Mouse (Mus musculus) forebrain, embryonic 10.5 days (tissue): ENCODE measurements at regions not wholly inside any gene's neighbourhood (a gene's known extent, or its start where the extent isn't known, plus 50 kb on each side); places are given as distances from the start of the nearest gene placed in this dataset.
A peak's percentile ranks its signal among the peaks of the same experiment; 100 is the strongest.

Experiments used
- DNase-seq: peaks from one replicate; pipeline ENCODE4 v3.0.0-alpha.2; 2017; ENCODE audit warnings: low spot score; ENCODE audit errors: extremely low spot score
- H3K27ac ChIP-seq: fragments of 300-500 bp; sonication (generic); 2 replicates; pipeline ENCODE4 v1.5.1; 2016; ENCODE audit warnings: mild to moderate bottlenecking
- H3K27me3 ChIP-seq: fragments of 300-500 bp; sonication (generic); 2 replicates; pipeline ENCODE4 v1.6.1; 2016; ENCODE audit warnings: mild to moderate bottlenecking; ENCODE audit not compliant: poor library complexity, severe bottlenecking
- H3K36me3 ChIP-seq: fragments of 300-500 bp; sonication (generic); replicated peaks from 2 replicates; pipeline ENCODE4 v1.6.1; 2016; ENCODE audit warnings: mild to moderate bottlenecking, moderate library complexity
- H3K4me1 ChIP-seq: fragments of 300-500 bp; sonication (generic); 2 replicates; pipeline ENCODE4 v1.6.1; 2016
- H3K4me3 ChIP-seq: fragments of 300-500 bp; sonication (generic); 2 replicates; pipeline ENCODE4 v1.5.1; 2016; ENCODE audit warnings: mild to moderate bottlenecking, moderate library complexity
- H3K9me3 ChIP-seq: fragments of 300-500 bp; sonication (generic); 2 replicates; pipeline ENCODE4 v1.6.1; 2016; ENCODE audit warnings: mild to moderate bottlenecking, moderate library complexity
- WGBS: fragments of 180-500 bp; shearing (Covaris S2); methylation state at CpG from one replicate; pipeline ENCODE4 v1.1.7; 2016; 5-methylcytosine and 5-hydroxymethylcytosine counted together

DNA sequence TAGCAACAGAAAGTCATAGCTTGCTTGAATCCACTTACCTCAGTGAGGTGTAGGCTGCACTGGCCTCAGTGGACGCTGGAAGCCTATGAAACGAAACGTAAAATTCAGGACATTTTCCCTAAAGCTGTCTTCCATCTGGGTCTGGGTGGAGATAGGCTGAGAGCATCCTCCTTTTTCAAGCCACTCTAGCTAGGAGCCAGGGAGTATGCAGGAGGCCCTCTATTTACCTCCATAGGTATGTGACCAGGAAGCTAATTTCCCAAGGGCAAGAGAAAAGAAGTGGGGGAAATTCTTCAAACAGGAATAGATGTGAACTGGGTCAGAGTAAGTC is 95.9 kb upstream of the Tmem45b start:
- WGBS = 79% methylated on average over 3 of the region's 3 CpGs

DNA sequence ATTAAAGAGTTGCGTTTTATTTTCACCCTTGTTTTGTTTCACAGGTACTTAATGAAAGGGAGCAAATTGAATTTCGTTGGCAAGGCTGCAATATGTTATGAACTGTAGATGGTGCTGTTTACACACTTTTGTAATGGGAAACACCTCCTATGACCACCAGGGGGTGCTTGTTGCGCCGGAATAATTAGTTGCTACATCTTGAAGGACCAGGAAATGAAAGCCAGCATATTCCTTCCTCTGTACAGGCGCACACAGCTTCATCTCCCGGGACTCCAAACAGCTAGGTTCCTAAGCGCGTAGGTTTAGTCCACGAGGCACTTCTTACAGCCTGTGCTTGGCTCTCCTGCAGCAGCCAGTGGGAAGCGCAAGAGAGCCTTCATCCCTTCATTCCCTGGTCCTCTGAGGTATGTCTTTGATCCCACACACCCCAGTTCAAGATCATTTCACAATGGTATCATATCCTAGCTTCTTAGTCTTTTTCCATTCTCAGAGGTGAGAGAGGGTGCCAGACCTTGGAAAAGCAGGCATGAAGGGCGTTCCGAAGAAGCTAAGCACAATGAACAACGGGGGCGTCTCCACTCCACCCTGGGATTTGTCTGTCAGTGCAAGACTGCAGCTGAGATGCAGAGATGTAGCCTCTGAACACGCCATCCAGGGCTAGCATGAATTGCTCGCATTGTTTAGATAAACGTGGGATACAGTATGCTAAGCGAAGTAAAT is 95.4 kb upstream of the Tmem45b start:
- 36% methylated on average over 18 of the region's 18 CpGs for WGBS
- Histone ChIP-seq H3K27ac (0 out of 2 replicates have a peak overlapping the region, but pooled peaks have one; percentile 13), H3K9me3 (no peaks in the 10 kb centered on the region)

More for the DNA sequence above, 95.9 kb upstream of the Tmem45b start:
- no peak overlapping the region for H3K27ac ChIP-seq
- DNase-seq = no peak
- peaks cover 9% of the 10 kb centered on the region; the same call in 1 of the 2 replicates for H3K4me1 ChIP-seq
- peaks cover 13% of the 10 kb centered on the region; the same call in 1 of the 2 replicates for H3K27me3 ChIP-seq
- no peaks in the 10 kb centered on the region for H3K9me3 ChIP-seq
- no peaks in the 10 kb centered on the region for H3K36me3 ChIP-seq
- H3K4me3 ChIP-seq = no peak overlapping the region

DNA sequence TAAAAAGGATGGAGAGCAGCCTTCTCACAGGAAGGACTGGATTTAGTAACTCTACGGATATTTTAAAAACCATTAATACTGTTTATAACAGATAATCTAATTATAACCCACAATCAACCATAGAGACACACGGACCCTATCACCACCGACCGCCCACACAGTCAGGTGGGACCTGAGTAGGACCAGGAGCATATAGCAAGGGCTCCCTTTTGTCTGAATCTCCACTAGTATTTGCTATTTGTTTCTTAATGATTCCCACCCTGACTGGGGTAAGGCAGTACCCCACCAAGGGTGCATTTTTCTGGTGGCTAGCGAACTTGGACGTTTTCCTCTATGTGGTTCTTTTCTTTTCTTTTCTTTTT is 79.4 kb upstream of the Tmem45b start:
- Histone ChIP-seq H3K9me3 (no peaks in the 10 kb centered on the region), H3K27me3 (no peaks in the 10 kb centered on the region), H3K36me3 (no peaks in the 10 kb centered on the region), H3K4me3 (no peak overlapping the region), H3K4me1 (no peaks in the 10 kb centered on the region), H3K27ac (no peak overlapping the region)
- WGBS = 72% methylated on average over 6 of the region's 6 CpGs
- DNase-seq = peak; percentile 9

More for the DNA sequence above, 95.4 kb upstream of the Tmem45b start:
- DNase-seq = peak; percentile 75
- H3K27me3 ChIP-seq = peaks cover 13% of the 10 kb centered on the region; the same call in 1 of the 2 replicates
- H3K4me3 ChIP-seq = peak overlapping the region; percentile 37
- H3K4me1 ChIP-seq = peaks cover 4% of the 10 kb centered on the region; the same call in 1 of the 2 replicates
- no peaks in the 10 kb centered on the region for H3K36me3 ChIP-seq

DNA sequence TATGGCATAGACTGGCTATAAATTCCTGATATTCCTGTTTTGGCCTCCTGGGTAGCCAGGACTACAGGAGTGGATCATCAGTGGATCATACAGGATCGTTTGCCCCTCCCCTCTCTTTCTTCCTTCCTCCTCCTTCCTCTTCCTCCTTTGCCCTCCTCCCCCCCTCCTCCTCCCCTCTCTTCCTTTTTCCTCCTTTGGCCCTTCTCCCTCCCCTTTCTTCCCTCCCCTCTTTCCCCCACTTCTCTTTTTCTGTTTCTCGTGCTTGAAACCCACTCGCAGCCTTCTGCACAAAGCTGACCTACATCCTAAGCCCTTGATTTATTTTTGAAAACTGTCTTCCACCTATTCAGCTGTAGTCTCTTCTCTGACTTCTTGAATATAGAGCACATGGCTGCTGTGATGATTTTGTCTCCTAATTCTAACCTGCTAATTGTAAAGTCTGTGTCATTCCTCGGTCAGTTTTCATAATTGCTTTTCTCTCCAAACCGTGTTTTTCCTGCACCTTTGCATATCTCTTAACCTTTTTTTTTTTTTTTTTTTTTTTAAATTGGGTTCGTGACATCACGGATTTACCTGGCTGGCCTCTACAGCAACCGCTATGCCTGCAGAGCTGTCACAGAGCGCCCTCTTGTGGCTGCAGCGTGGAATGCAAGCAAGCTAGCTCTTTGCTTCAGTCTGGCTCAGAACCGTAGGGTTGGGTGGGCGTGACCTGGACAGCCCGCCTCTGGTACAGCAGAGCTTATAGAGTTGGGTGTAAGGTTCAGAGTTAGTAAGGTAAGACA is 78.8 kb upstream of the Tmem45b start:
- Histone ChIP-seq H3K27ac (no peak overlapping the region), H3K9me3 (no peaks in the 10 kb centered on the region), H3K4me1 (no peaks in the 10 kb centered on the region), H3K36me3 (no peaks in the 10 kb centered on the region), H3K4me3 (no peak overlapping the region), H3K27me3 (no peaks in the 10 kb centered on the region)
- WGBS = 13% methylated on average over 13 of the region's 13 CpGs
- peak; percentile 86 for DNase-seq

DNA sequence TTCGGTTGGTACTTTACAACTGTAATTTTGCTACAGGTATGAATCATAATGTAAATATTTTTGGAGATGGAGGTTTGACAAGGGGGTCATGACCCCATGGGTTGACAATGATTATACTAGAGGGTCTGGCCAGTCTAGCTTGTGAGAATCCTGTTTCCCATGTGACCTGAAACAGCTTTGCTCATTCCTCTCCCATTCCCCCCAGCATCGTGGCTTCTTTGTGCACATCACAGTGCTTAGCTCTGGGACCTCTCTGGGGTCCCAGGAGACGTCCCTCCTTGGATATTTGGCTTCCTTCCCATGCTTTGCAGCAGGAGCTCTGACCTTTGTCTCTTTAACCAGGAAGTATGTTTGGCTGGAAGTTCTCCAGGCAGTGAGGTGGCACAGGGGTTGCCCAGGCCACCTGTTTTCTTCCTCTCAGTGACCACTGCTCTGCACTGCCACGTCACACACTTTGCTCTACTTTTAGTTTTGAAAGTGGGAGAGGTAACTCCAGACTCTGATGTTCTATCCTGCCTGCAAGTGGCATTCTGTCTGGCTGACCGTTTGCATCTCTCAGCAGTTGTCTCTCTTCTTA is 77.4 kb upstream of the Tmem45b start:
- DNase-seq = peak; percentile 8
- no peak overlapping the region for H3K27ac ChIP-seq
- no peaks in the 10 kb centered on the region for H3K4me1 ChIP-seq
- no peak overlapping the region for H3K4me3 ChIP-seq
- H3K27me3 ChIP-seq = no peaks in the 10 kb centered on the region
- no peaks in the 10 kb centered on the region for H3K9me3 ChIP-seq
- H3K36me3 ChIP-seq = no peaks in the 10 kb centered on the region
- WGBS = 74% methylated on average over 5 of the region's 5 CpGs

DNA sequence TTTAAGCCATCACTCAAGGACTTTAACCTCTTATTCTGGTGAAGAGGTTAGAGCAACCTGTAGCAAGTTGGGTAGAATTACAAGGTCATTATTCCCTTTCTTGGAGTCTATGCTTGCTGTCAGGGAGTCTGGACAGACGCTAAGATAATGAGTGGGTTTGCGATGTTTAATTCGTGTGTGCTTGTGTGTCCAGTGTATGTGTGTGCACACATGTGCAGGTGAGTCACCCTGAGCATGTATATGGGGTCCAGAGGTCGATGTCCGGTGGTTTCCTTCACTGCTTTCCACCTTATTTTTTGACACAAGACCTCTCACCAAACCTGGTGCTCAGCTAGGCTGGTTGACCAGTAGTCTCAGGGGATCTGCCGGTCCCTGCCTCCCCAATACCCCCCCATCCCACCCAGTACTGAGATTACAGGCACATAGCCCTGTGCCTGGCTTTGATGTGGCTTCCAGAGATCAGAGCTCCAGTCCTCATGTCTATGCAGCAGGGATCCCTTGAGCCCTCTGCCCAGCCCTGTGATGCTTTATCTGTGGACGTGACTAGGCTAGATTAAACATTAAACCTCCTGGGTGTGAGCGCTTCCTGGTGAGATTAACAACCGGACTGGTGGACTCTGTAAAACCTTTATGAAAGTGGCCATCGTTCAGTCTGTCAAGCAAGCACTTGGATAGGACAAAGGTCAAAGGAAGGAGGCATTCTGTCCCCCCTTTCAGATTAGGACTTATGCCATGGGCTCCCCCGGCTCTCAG is 74.4 kb upstream of the Tmem45b start:
- 92% methylated on average over 11 of the region's 11 CpGs for WGBS
- peak; percentile 6 for DNase-seq
- Histone ChIP-seq H3K4me1 (no peaks in the 10 kb centered on the region), H3K27ac (no peak overlapping the region), H3K36me3 (no peaks in the 10 kb centered on the region), H3K27me3 (no peaks in the 10 kb centered on the region), H3K4me3 (no peak overlapping the region), H3K9me3 (no peaks in the 10 kb centered on the region)

DNA sequence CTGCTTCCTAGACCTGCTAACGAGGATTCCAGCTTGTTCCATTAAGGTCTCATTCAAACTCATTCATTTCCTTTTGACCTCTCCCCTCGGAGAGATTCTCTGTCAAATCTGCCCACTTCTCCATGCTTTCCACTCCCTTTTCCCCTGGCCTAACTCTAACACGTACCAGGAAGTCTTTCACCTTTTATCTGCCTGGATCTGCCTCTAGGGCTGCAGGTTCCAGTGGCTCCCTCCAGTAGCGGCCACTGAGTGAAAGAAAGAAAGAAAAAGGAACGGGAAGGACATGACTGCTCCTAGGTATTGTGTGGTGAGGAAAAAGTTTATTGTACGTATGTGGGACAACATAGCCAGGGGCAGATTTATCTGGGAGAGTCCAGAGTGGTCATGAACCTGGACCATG is 64.8 kb upstream of the Tmem45b start:
- no peak for DNase-seq
- Histone ChIP-seq H3K4me1 (no peaks in the 10 kb centered on the region), H3K27me3 (no peaks in the 10 kb centered on the region), H3K9me3 (no peaks in the 10 kb centered on the region), H3K4me3 (no peak overlapping the region), H3K36me3 (no peaks in the 10 kb centered on the region), H3K27ac (no peak overlapping the region)
- 69% methylated on average over 6 of the region's 6 CpGs for WGBS

DNA sequence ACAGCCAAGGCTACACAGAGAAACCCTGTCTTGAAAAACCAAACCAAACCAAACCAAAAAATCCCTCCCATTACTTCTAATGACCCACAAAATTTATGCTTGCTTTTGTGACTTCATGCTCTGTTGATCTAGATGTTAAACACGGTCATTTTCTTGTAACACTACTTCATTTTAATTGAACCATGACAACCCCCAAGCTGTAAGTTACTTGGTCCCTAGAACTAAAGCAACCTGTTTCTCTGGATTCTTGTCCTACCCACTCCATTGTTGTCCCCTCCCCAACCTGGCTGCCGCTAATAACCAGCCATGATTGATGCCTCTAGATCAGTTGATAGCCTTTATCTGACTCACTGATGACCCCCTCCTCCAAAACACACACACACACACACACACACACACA is 63.0 kb upstream of the Tmem45b start:
- Histone ChIP-seq H3K27ac (no peak overlapping the region), H3K36me3 (no peaks in the 10 kb centered on the region), H3K4me1 (no peaks in the 10 kb centered on the region), H3K4me3 (no peak overlapping the region), H3K27me3 (no peaks in the 10 kb centered on the region), H3K9me3 (no peaks in the 10 kb centered on the region)
- WGBS = 89% methylated on average over 2 of the region's 2 CpGs
- no peak for DNase-seq
